Mouse (Mus musculus) midbrain, embryonic 14.5 days (tissue): ENCODE data around the gene Kif6. TPM values are rescaled to one million over a fixed set of nuclear protein-coding genes. Genes with fewer than 3 reads are reported as not detected.

ENCODE experiments used
- ATAC-seq: fragments of 200-750 bp; cut with Nextera tagmentation; 2 replicates; pipeline ENCODE4 v1.8.0; 2017; ENCODE audit warnings: moderate number of reproducible peaks, moderate library complexity; ENCODE audit not compliant: low FRiP score, low TSS enrichment
- DNase-seq: peaks from one replicate; pipeline ENCODE4 v3.0.0-alpha.2; 2015
- H3K27ac ChIP-seq: fragments of 300-500 bp; sonication (generic); replicated peaks from 2 replicates; pipeline ENCODE4 v1.5.1; 2014; ENCODE audit warnings: mild to moderate bottlenecking, low read depth, low read length, moderate library complexity
- H3K27me3 ChIP-seq: fragments of 300-500 bp; sonication (generic); 2 replicates; pipeline ENCODE4 v1.6.1; 2014; ENCODE audit warnings: low read length, control low read depth, mixed read lengths; ENCODE audit not compliant: control insufficient read depth, insufficient read depth
- H3K36me3 ChIP-seq: fragments of 300-500 bp; sonication (generic); 2 replicates; pipeline ENCODE4 v1.6.1; 2014; ENCODE audit warnings: low read length, control low read depth; ENCODE audit not compliant: control insufficient read depth, insufficient read depth
- H3K4me1 ChIP-seq: fragments of 300-500 bp; sonication (generic); 2 replicates; pipeline ENCODE4 v1.6.1; 2014; ENCODE audit warnings: mild to moderate bottlenecking, antibody characterized with exemption, low read length, control low read depth; ENCODE audit not compliant: control insufficient read depth, insufficient read depth
- H3K4me2 ChIP-seq: fragments of 300-500 bp; sonication (generic); 2 replicates; pipeline ENCODE4 v1.6.1; 2014; ENCODE audit warnings: mild to moderate bottlenecking, low read length, moderate library complexity
- H3K4me3 ChIP-seq: fragments of 300-500 bp; sonication (generic); replicated peaks from 2 replicates; pipeline ENCODE4 v1.5.1; 2014; ENCODE audit warnings: low read depth, low read length
- H3K9ac ChIP-seq: fragments of 300-500 bp; sonication (generic); replicated peaks from 2 replicates; pipeline ENCODE4 v1.6.1; 2014; ENCODE audit warnings: mild to moderate bottlenecking, low read length, moderate library complexity
- H3K9me3 ChIP-seq: fragments of 300-500 bp; sonication (generic); 2 replicates; pipeline ENCODE4 v1.6.1; 2016; ENCODE audit warnings: low read length, control low read depth, mixed read lengths; ENCODE audit not compliant: control insufficient read depth
- WGBS: fragments of 180-500 bp; shearing (Covaris S2); extraction: QIAGEN DNeasy Blood & Tissue Kit; methylation state at CpG from one replicate; pipeline ENCODE4 v1.1.7; 2014; 5-methylcytosine and 5-hydroxymethylcytosine counted together
- polyA plus RNA-seq: library from polyadenylated mRNA; unstranded; fragments of >200 nt; fragmentation: Nextera tagmentation; extraction: Ambion mirVana; gene quantifications from 2 replicates; pipeline ENCODE4 v1.2.1, GENCODE M21; 2014

The Kif6 gene
- polyA plus RNA-seq, 1 experiment from 2014 or later = 2.4 TPM

GRCm38 (mm10) chr17:49867321-49868137 is 252.6 kb downstream of the Kif6 start:
- no peak for ATAC-seq
- no peak overlapping the region for H3K4me2 ChIP-seq
- no peak overlapping the region for H3K4me3 ChIP-seq
- peak; percentile 51 for DNase-seq
- H3K9ac ChIP-seq = no peak overlapping the region; the same call in 1 of the 2 replicates
- H3K27me3 ChIP-seq = no peaks in the 10 kb centered on the region
- 21% methylated on average over 13 of the region's 13 CpGs for whole genome bisulfite sequencing
- H3K36me3 ChIP-seq = no peaks in the 10 kb centered on the region
- peaks cover 19% of the 10 kb centered on the region for H3K4me1 ChIP-seq
- no peak overlapping the region for H3K27ac ChIP-seq
- H3K9me3 ChIP-seq = no peaks in the 10 kb centered on the region

- ATAC-seq = no peak
- WGBS = 79% methylated on average over 9 of the region's 9 CpGs
Observed at GRCm38 (mm10) chr17:49869246-49869645, 254.3 kb downstream of the Kif6 start.

DNA sequence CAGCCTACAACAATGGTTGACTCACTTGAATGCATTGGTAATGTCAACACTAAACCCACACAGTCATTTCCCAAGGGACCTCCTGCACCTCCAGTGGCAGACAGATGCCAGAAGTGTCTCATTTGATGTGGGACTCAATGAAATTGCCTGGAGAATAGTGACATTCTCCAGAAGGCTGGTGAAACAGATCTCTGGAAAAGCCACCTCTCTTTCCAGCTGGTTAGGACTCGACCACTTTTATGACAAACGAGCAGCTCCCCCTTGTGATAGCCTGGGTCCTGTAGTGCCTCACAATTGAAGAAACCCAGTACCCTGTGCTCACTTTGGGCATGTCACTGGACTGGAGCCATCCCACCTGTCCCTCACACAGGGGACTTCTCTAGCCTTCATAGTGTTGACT is 257.4 kb downstream of the Kif6 start:
- no peak for DNase-seq
- 44% methylated on average over 2 of the region's 2 CpGs for WGBS
- no peak for ATAC-seq
- no peak overlapping the region for H3K27ac ChIP-seq
- no peaks in the 10 kb centered on the region for H3K36me3 ChIP-seq
- peaks cover 8% of the 10 kb centered on the region for H3K4me1 ChIP-seq
- no peaks in the 10 kb centered on the region for H3K9me3 ChIP-seq
- H3K9ac ChIP-seq = no peak overlapping the region
- no peak overlapping the region for H3K4me3 ChIP-seq
- H3K27me3 ChIP-seq = no peaks in the 10 kb centered on the region
- H3K4me2 ChIP-seq = no peak overlapping the region

More at GRCm38 (mm10) chr17:49869246-49869645, 254.3 kb downstream of the Kif6 start:
- Histone ChIP-seq H3K4me3 (no peak overlapping the region), H3K9ac (no peak overlapping the region), H3K27ac (no peak overlapping the region), H3K27me3 (no peaks in the 10 kb centered on the region), H3K4me1 (peaks cover 8% of the 10 kb centered on the region), H3K9me3 (no peaks in the 10 kb centered on the region), H3K4me2 (no peak overlapping the region), H3K36me3 (no peaks in the 10 kb centered on the region)
- DNase-seq = no peak

DNA sequence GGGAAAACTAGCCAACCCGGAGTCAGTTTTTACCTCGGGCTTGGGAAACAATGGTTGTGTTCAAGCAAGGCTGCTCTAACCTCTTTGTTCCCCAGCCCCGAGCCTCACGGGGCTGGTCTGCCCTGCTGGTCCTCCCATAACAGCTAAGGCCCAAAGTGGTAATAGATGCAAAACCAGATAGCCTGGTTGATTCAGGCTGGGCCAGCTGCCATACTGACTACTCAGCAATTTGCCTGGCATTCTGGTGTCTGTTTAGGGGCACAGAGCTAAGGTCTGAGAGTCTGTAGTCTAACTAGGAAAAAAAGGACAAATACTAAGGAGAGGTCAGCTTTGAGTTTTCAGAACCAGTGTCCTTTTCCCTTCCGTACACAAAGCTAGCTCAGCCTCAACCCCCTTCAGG is 259.8 kb downstream of the Kif6 start:
- no peak for DNase-seq

DNA sequence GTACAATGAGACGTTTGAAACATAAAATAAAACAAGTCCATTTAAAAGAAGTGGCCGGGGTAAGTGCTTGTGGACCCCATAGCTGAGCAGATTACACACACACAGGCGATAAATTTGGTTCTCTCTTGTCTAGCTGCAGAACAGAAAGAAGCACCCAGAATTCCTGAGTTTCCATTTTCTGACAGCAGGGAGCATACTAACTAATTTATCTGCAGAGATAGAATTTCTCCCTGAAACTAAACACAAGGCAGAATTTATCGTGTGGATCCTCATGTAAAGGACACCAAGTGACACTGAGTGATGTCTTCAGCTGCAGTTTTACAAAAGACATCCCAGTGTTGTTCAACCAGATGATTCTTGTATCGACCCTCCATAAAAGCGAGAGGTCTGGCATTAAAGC is 260.5 kb downstream of the Kif6 start:
- Histone ChIP-seq H3K27me3 (no peaks in the 10 kb centered on the region), H3K4me2 (no peak overlapping the region), H3K9me3 (no peaks in the 10 kb centered on the region), H3K4me1 (peaks cover 5% of the 10 kb centered on the region; the same call in 1 of the 2 replicates), H3K9ac (no peak overlapping the region), H3K27ac (no peak overlapping the region), H3K4me3 (no peak overlapping the region), H3K36me3 (no peaks in the 10 kb centered on the region)
- no peak for ATAC-seq
- 74% methylated on average over 6 of the region's 6 CpGs for WGBS
- DNase-seq = no peak

More for the DNA sequence above, 259.8 kb downstream of the Kif6 start:
- no peaks in the 10 kb centered on the region for H3K27me3 ChIP-seq
- H3K36me3 ChIP-seq = no peaks in the 10 kb centered on the region
- 70% methylated on average over 5 of the region's 5 CpGs for WGBS
- H3K9ac ChIP-seq = no peak overlapping the region
- no peaks in the 10 kb centered on the region for H3K9me3 ChIP-seq
- peaks cover 5% of the 10 kb centered on the region; the same call in 1 of the 2 replicates for H3K4me1 ChIP-seq
- ATAC-seq = no peak
- no peak overlapping the region for H3K4me2 ChIP-seq
- H3K4me3 ChIP-seq = no peak overlapping the region
- no peak overlapping the region for H3K27ac ChIP-seq

- Histone ChIP-seq H3K27ac (no peak overlapping the region), H3K9me3 (no peaks in the 10 kb centered on the region), H3K4me2 (no peak overlapping the region), H3K36me3 (no peaks in the 10 kb centered on the region), H3K4me3 (no peak overlapping the region), H3K4me1 (peaks cover 5% of the 10 kb centered on the region; the same call in 1 of the 2 replicates), H3K27me3 (no peaks in the 10 kb centered on the region), H3K9ac (no peak overlapping the region)
- ATAC-seq = no peak
- 46% methylated on average over 15 of the region's 15 CpGs for WGBS
- peak; percentile 55 for DNase-seq
Observed at GRCm38 (mm10) chr17:49875939-49876651, 261.2 kb downstream of the Kif6 start.

- DNase-seq (no peak), ATAC-seq (no peak)
- H3K4me2 ChIP-seq = no peak overlapping the region
- H3K4me1 ChIP-seq = 0 out of 2 replicates have a peak, but pooled peaks cover under 1% of the 10 kb centered on the region
- no peak overlapping the region for H3K27ac ChIP-seq
- no peaks in the 10 kb centered on the region for H3K27me3 ChIP-seq
- H3K36me3 ChIP-seq = no peaks in the 10 kb centered on the region
- H3K4me3 ChIP-seq = no peak overlapping the region
- 87% methylated on average over 5 of the region's 5 CpGs for WGBS
- H3K9me3 ChIP-seq = no peaks in the 10 kb centered on the region
- no peak overlapping the region for H3K9ac ChIP-seq
Observed at GRCm38 (mm10) chr17:49880919-49881744, 266.2 kb downstream of the Kif6 start.

DNA sequence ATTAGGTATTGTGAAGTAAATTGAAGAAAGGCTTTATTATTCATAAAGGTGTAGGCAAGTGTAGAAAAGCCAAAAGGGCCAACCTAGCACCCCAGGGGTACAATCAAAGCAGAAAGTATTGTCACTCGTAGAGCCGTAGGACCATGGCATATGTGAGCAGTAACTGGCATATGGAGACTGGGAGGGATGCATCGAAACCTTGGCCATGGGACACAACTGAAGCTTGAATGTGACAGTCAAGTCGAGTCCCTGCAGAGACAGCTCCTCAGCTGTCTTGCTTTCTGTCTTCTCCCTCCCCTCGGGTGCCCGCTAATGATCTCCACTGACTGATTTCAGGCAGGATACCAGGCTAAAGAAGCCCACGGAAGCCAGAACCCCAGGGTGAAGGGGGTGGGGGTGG is 266.9 kb downstream of the Kif6 start:
- H3K9ac ChIP-seq = no peak overlapping the region
- ATAC-seq (no peak), DNase-seq (no peak)
- H3K4me1 ChIP-seq = no peaks in the 10 kb centered on the region
- no peak overlapping the region for H3K4me3 ChIP-seq
- H3K27ac ChIP-seq = no peak overlapping the region
- H3K27me3 ChIP-seq = no peaks in the 10 kb centered on the region
- H3K36me3 ChIP-seq = no peaks in the 10 kb centered on the region
- 91% methylated on average over 7 of the region's 7 CpGs for WGBS
- H3K9me3 ChIP-seq = no peaks in the 10 kb centered on the region
- H3K4me2 ChIP-seq = no peak overlapping the region
